Mouse (Mus musculus) kidney, postnatal 4 days (tissue): ENCODE data around the gene Slit2.

Experiments
- DNase-seq, 2 experiments: peaks; one replicate each; pipeline ENCODE4 v3.0.0; 2021; ENCODE audit warnings: mixed read lengths in 2 of 2

Slit2 gene

DNA sequence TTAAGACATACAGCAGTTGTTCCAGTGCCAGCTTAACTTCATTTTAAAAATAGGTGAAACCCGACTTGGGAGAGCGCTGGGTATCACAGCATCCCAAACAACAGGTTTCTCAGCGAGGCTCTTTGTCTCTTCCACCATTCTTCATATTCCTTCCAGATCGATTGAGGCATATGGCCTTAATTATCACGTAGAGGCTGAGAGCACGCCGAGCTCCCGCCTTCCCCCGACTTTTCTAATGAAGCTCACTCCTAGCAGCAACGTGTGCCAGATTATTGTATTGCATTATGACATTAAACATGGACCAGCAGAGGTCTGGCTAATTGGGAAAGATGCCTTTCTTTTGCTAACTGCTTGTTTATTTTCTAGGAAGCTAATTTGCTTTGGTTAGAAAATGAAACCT is 75.7 kb downstream of the Slit2 start:
- no peak for DNase-seq

DNA sequence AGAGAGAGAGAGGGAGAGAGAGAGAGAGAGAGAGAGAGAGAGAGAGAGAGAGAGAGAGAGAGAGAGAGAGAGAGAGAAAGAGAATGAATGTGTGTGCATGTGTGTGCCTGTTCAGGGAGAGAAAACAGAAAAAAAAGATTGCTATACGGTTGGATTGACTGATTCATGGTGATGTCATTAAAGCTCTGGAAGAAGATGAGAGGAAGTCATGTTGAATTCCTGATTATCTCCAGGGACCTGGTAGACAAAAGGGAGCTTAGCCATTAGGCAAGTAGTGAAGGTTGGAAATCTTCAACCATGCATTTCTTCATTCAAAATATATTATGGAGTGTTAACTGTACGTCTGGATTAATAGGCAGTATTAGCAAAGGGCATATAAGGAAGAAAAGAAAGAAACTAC is 77.8 kb downstream of the Slit2 start:
- DNase-seq = no peak

- DNase-seq = no peak
Measured at GRCm38 (mm10) chr5:48078730-48079129, 95.8 kb downstream of the Slit2 start.

DNA sequence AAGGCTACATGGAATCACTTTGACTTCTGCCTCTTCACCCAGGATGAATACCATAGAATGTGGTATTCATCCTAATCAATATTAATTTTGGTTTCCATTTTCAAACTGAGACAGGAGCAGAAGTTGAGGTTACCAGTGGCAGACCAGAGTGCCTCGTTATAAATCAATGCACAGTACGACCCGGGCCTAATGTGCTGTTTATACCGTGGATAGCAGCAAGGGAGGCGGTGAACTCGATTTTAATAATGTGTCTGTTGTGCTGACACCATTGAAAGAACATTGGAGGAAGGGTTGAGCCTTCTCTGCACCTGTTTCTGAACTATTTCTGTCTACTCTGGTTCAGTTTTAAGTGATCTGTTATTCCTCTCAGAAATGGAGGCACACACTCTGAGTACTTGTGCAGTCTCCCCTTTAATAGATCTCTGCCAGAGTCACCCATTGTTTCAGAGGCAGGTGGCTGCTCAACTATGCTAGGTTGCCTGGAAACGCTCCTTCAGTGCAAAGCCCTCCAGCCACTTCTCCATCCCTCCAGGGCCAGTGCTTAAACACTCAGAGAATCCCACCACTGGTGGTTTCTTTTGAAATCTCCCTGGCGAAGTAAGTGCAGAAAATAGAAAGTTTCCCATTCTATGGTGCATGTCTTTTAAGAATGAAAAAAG is 98.4 kb downstream of the Slit2 start:
- no peak for DNase-seq

DNA sequence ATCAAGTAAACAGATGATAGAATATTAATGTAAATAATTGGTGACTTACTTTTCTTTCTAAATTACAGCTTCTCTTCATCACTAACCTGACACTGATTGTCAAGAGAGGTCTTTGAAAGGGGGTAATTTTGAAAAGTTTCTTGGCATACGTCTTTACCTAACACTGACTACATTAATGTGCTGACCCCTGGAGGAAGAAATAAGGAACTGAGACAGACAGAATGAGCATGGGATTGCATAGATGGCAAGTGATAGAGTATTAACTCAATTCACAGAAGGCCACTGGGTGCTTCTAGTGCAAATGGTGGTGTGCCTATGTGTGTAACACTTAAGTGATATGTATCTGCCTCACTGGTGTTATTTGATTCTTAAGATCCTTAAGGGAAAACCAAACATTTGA is 130.5 kb downstream of the Slit2 start:
- no peak for DNase-seq

GRCm38 (mm10) chr5:48114969-48115537 is 132.1 kb downstream of the Slit2 start:
- no peak for DNase-seq

- no peak for DNase-seq
Measured at GRCm38 (mm10) chr5:48122651-48123050, 139.7 kb downstream of the Slit2 start.

DNA sequence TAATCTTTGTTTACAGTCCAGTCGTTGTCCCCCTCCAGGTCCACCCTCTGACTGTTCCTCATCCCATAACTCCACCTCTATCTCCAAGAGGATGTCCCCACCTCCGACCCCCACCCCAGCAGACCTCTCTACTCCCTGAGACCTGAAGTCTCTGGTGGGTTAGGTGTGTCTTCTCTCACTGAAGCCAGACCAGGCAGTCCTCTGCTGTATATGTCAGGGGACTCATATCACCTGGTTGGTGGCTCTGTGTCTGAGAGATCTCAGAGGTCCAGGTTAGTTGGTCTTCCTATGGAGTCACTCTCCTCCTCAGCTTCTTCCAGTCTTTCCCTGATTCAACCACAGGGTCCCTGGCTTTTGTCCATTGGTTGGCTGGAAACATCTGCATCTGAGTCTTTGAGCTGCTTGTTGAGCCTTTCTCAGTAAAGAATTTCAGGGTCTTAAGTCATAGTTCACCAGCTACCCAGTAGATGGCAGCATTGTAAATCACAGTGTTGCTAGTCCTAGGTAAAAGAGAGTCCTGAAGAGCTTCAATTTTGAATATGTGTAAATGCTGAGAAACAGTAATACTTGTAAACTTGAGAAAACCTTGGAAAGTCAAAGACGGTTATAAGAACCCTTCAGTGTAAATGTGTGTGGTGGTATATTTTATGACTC is 143.0 kb downstream of the Slit2 start:
- DNase-seq = no peak

DNA sequence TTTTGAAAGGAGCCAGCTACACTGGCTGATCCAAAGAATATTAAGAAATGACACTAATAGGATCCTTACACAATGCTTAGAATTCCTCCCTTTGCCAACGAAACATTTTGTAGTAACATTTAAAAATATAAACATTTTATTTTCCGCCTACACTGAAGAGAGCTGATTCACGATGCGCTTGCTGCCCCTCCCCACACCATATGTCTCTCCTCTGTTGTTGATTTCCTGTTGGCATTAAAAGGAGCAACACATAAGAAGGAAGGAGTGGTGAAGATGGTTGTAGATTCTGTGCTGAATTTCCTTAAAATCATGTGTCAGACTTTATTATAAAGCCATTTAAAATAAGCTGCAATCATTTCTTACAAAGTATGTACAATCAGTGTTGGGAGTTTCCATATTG is 147.0 kb downstream of the Slit2 start:
- DNase-seq = no peak

- peak; percentile 44 to 52 for DNase-seq
Measured at GRCm38 (mm10) chr5:48136571-48136970, 153.6 kb downstream of the Slit2 start.

GRCm38 (mm10) chr5:48138849-48139487 is 156.0 kb downstream of the Slit2 start:
- DNase-seq = peak in 1 of 2 experiments; percentile 17

GRCm38 (mm10) chr5:48139488-48139862 is 156.5 kb downstream of the Slit2 start:
- DNase-seq = no peak

- no peak for DNase-seq
Measured at GRCm38 (mm10) chr5:48146082-48146481, 163.1 kb downstream of the Slit2 start.

DNA sequence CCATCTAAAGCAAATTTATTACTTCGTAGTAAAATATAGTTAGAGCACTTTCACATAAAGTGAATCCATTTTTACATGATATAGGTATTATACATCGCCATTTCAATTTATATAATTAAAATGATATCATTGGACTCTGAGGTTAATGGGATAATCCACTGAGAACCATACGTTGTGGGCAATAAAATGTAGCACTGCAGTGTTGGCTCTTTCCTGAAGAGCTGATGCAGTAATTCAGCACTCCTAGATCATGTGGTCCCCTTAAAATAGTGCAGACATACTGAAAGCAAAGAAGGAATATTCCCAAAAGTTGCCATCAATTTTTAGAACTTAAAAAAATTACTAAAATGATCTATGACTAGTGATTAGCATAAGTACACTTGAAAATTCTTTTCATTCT is 177.9 kb downstream of the Slit2 start:
- no peak for DNase-seq

DNA sequence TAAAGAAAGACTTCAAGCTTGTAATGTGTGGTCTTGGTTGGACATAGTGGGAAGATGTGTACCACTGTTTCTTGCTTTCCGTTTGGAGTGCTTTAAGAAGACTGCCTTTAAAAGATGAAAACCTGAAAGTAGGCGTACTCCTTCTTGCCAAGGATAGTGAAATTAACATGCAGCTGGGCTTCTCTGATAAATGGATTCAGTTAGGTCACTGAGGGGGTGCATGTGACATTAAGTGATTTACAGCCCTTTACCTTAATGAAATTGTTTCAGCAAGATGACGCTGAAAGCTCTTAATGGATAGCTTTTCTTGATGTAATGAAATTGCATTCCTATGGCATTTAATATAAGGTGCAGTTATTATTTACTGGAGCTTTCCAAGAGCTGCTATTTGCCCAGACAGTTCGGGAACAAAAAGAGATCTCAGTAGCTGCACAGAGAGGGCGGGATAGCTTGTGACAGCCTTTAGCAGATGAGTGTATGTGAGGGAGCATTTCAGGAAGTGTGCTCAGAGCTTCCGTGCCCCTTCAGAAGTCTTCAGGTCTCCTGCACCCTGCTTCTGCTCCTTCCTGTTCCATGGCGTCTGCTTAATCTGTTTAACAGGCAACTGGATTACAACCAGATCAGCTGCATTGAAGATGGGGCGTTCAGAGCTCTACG is 198.8 kb downstream of the Slit2 start:
- DNase-seq = no peak

GRCm38 (mm10) chr5:48184358-48184757 is 201.4 kb downstream of the Slit2 start:
- DNase-seq = no peak

DNA sequence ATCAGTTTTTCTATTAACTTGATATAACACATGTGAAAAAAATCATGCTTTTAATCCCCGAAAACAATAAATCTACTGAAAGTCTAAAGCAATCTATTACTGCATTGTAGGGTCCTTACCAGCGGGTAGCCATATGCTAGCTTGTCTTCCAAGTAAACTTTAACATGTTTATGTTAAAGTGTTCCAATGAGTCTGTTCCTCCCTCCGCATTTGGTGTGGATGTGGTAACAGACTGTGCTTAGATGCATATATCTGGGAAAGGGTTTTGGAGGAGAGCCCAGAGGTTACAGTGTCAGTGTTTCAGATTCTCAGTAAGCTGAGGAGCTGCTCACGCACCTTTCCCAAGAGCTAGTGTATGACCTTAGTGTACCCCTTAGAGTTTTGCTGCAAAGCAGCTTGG is 204.9 kb downstream of the Slit2 start:
- no peak for DNase-seq

DNA sequence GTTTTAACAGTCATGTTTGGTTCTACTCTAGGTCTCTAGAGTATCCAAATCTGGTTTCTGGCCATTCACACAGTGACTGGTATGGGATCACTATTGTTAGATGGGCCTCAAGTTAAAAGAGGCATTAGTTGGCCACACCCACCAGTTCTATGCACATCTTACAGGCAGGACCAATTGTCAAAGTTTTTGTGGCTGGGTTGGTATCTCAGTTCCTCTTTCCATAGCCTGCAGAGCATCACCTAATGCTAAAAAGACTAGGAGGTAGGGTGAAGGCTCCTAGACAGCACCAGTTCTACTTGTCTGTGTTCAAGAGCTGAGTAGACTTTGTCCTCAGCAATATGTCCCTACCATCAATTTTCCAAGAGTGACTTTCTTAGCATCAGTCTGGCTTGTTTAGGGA is 216.4 kb downstream of the Slit2 start:
- DNase-seq = no peak

GRCm38 (mm10) chr5:48215248-48215647 is 232.3 kb downstream of the Slit2 start:
- DNase-seq = no peak

GRCm38 (mm10) chr5:48219624-48220155 is 236.8 kb downstream of the Slit2 start:
- DNase-seq = no peak

GRCm38 (mm10) chr5:48225500-48225899 is 242.6 kb downstream of the Slit2 start:
- no peak for DNase-seq

DNA sequence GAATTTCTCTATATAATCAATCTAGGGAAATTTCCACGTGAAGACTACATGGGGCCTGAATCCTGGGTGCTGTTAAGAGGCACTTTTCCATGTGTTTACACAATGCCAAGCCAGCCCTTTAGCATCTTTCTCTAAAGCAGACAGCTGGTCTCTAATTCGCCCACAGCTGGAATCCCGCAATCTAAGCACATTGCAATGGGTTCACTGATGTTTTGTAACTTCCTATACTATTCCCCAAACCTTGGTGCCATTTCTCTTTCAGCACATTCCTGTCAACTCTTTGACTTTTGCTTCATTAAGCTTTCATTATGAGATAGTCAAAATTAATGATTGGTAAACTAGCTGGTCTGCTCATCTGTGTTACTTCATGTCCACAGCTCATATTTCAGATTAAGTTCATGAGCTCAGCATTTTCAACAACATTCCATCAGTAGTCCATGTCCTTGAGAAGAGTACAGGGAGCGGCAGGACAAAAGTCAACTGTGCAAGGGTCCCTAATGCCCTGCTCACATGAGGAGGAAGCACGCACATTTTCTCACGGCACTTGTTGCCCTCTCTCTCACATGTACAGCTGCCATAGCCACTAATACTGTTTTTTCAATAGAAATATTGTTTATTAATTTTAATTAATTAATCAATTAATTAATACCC is 247.6 kb downstream of the Slit2 start:
- no peak for DNase-seq

DNA sequence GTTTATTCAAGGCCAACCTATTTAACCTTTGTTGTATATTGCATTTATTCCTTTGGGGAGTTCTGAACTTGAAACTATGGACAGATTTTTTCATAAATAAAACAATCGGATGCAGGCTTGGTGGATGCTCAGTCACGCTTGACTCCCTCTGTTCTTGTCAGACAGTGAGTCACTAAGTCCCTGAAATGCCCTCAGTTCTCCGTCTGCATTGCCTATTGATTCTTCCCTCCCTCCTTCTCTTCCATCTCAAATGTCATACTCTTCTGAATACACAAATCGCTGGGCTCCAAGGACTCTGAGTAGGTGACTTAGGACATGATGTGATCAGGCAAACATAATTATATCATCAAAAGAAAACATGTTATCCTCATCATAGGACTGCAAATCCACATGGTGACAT is 251.8 kb downstream of the Slit2 start:
- DNase-seq = no peak
